Mouse (Mus musculus) brown adipose tissue, adult 24 weeks (tissue): Measurements from ENCODE around the gene Scamp2. TPM values are rescaled to one million over a fixed set of nuclear protein-coding genes. Genes with fewer than 3 reads are reported as not detected.

ENCODE experiments used
- H3K27ac ChIP-seq: fragments of 200-500 bp; replicated peaks from 2 replicates; pipeline ENCODE4 v1.5.1; 2012; ENCODE audit warnings: low read depth, mild to moderate bottlenecking, low read length
- H3K4me1 ChIP-seq: fragments of 200-500 bp; 2 replicates; pipeline ENCODE4 v1.6.1; 2012; ENCODE audit warnings: low read length, mixed read lengths; ENCODE audit not compliant: control insufficient read depth, insufficient read depth, insufficient read length
- H3K4me3 ChIP-seq: fragments of 200-500 bp; 2 replicates; pipeline ENCODE4 v1.5.1; 2012; ENCODE audit warnings: low read depth, mild to moderate bottlenecking, low read length, moderate library complexity; ENCODE audit not compliant: insufficient read depth
- polyA plus RNA-seq: library from polyadenylated mRNA; stranded (reverse); fragments of >200 nt; gene quantifications from 2 replicates; pipeline ENCODE4 v1.2.4, GENCODE M21; 2012; ENCODE audit not compliant: missing spikeins, insufficient read depth, insufficient read length

Scamp2 gene
- polyA plus RNA-seq, result 17.1 and 17.8 TPM in 2 replicates

- H3K27ac ChIP-seq, result peak within 1 kb of the TSS; percentile 94
- H3K4me3 ChIP-seq, result peak within 1 kb of the TSS; percentile 96
- H3K4me1 ChIP-seq, result peaks cover 18% of the 10 kb centered on the region
Measured at GRCm38 (mm10) chr9:57560861-57561710, at the start of gene Scamp2. Gene Scamp2 (plus strand): TSS chr9:57560943.

- H3K4me3 ChIP-seq, result no peak overlapping the region
- H3K4me1 ChIP-seq, result no peaks in the 10 kb centered on the region
- H3K27ac ChIP-seq, result no peak overlapping the region
Measured at GRCm38 (mm10) chr9:57517113-57517512, 43.6 kb upstream of the Scamp2 start.

DNA sequence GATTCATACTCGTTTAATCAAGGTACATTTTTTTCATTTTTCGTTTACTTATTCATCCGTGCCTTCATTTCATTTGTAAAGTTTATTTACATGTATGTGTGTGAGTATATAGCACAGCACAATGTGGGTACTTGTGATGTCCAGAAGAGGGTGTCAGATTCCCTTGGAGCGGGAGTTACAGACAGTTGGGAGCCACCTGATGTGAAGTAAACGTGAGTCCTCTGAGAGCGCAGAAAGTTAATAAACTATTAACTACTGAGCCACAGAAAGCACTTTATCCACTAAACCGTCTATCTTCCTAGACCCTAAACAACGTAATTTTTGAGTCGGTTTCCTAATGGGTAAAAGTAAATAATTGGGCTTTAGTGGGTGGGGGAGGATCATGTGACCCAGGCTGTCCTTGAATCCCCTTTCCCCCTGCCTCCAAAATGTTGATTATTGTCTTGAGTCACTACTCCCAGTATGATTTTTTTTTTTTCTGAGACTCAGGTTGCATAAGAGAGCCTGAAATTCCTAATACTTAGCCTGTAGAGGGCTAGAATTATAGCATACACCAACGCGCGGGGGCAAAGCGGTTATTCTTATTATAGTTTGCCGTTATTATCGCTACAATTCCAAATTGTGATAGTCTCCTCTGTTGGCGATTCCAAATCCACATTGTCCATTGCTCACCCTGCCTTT lies 40.2 kb upstream of the Scamp2 start:
- H3K4me3 ChIP-seq, result peak overlapping the region; percentile 69
- peak overlapping the region; percentile 93 for H3K27ac ChIP-seq
- peaks cover 4% of the 10 kb centered on the region; the same call in 1 of the 2 replicates for H3K4me1 ChIP-seq

DNA sequence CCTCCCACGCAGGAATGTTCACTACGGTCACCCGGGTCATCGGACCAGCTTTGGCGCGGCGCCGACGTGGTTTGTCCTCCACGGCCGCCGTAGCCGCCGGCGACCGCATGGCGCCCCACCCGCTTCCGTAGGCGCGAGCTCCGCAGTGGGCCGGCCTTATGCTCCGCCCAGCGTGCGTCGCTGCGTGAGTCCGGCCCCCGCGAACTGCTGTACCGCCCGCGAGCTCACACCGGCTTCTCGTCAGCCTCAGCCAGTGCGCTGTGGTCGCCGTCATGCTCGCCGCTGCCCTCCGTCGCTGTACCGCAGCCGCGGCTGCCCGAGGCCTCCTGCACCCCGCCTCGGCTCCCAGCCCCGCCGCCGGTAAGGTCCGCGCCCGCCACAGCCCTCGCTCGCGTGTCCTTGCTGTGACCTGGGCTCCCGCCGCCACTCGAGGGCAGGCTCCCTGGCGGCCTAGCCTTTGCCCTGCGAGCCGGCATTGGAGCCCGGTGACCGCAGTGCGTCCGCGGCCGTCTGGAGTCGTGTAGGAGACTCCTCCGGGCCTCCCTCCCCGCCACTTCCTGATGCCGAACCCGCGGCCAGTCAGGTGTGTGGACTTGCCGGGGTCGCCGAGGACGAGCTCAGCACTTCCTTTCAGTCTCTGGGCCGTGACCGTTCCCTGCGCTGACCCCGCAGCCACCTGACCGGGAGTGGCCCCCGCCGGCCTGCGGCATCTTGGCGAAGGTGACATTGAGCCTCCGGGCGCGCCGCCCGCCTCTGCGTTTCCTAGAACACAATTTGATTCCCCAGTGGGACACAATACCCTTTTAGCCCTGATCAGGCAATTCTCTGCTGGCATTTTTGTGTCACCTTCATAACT lies 39.5 kb upstream of the Scamp2 start, which contains the start of gene Cox5a:
Gene Cox5a (plus strand): TSS at position 219 of the 856 bp plus-strand sequence.
- H3K4me3 ChIP-seq, result peak within 1 kb of the TSS; percentile 98
- peaks cover 4% of the 10 kb centered on the region; the same call in 1 of the 2 replicates for H3K4me1 ChIP-seq
- peak within 1 kb of the TSS; percentile 99 for H3K27ac ChIP-seq

- H3K4me3 ChIP-seq, result peak overlapping the region; percentile 98
- H3K27ac ChIP-seq, result peak overlapping the region; percentile 99
- H3K4me1 ChIP-seq, result peaks cover 7% of the 10 kb centered on the region
Measured at GRCm38 (mm10) chr9:57522114-57522860, 38.5 kb upstream of the Scamp2 start.

- Histone ChIP-seq H3K4me3 (peak overlapping the region; percentile 98), H3K27ac (no peak overlapping the region)
Measured at GRCm38 (mm10) chr9:57522861-57523246, 37.9 kb upstream of the Scamp2 start.

GRCm38 (mm10) chr9:57523754-57524153 lies 37.0 kb upstream of the Scamp2 start:
- H3K27ac ChIP-seq, result no peak overlapping the region
- no peak overlapping the region for H3K4me3 ChIP-seq
- peaks cover 7% of the 10 kb centered on the region for H3K4me1 ChIP-seq

More at GRCm38 (mm10) chr9:57522861-57523246, 37.9 kb upstream of the Scamp2 start:
- peaks cover 7% of the 10 kb centered on the region for H3K4me1 ChIP-seq

GRCm38 (mm10) chr9:57524439-57524838 lies 36.3 kb upstream of the Scamp2 start:
- H3K4me3 ChIP-seq, result peak overlapping the region; percentile 21
- H3K27ac ChIP-seq, result peak overlapping the region; percentile 12; the same call in 1 of the 2 replicates
- peaks cover 7% of the 10 kb centered on the region for H3K4me1 ChIP-seq

GRCm38 (mm10) chr9:57525516-57525915 lies 35.2 kb upstream of the Scamp2 start:
- H3K4me1 ChIP-seq, result peaks cover 7% of the 10 kb centered on the region
- H3K4me3 ChIP-seq, result no peak overlapping the region

DNA sequence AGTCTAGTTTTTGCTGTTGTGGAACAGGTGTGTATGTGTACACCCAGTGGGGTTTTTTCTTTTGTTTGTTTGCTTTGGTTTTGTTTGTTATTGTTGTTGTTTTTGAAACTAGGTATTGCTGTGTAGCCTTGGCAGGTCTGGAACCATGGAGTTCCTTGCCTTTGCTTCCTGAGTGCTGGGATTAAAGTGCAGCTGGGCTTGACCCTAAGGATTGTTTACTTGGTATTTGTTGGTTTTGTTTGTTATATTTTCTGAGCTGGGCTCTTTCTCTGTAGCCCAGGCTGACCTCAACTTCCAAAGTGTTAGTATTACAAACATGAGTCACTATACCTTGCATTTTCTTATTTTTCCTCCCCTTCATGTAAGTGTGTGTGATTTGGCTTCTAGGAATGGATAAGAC lies 34.3 kb upstream of the Scamp2 start:
- Histone ChIP-seq H3K27ac (no peak overlapping the region), H3K4me3 (no peak overlapping the region), H3K4me1 (peaks cover 7% of the 10 kb centered on the region)

More at GRCm38 (mm10) chr9:57525516-57525915, 35.2 kb upstream of the Scamp2 start:
- H3K27ac ChIP-seq, result no peak overlapping the region

DNA sequence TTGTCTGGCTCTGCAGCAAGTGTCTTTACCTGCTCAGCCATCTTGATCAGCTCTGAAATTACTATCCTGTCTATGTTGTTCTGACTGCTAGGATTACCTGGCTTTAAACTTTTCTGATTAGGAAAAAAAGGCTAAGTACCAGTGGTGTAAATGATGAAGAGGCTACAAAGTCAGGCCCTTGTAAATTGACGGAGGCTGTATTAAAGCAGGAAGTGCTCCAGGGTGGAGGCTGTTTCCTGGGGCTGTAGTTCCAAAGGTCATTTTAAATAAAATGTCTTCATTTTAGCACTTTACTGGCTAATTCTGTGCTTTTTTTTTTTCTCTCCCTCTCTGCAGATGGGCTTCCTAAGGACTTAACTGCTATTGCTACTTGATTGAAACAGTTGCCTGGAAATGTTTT lies 28.8 kb upstream of the Scamp2 start:
- H3K4me1 ChIP-seq, result peaks cover 11% of the 10 kb centered on the region
- H3K27ac ChIP-seq, result peak overlapping the region; percentile 94
- H3K4me3 ChIP-seq, result no peak overlapping the region

DNA sequence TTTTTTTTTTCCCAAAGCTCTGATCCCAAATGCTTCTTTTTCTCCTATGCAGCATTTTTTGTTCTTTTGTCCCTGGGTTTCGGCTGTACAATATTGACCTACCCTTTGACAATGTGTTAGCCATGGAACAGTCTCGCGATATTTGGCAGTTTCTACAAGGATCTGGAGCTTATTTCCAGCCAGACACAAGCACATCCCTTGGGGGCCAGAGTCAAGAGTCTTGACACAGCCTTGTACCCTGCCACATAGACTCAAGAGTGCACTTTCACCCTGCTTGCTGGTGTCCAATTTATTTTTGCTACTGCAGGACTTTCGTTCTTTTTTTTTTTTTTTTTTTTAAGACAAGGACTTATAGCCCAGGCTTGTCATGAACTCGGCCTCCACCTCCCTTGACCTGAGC lies 24.4 kb upstream of the Scamp2 start:
- H3K4me1 ChIP-seq, result peaks cover 11% of the 10 kb centered on the region; the same call in 1 of the 2 replicates

GRCm38 (mm10) chr9:57537044-57537727 lies 23.6 kb upstream of the Scamp2 start, which contains the start of gene Fam219b:
Gene Fam219b (plus strand): TSS chr9:57537528.
- peaks cover 8% of the 10 kb centered on the region; the same call in 1 of the 2 replicates for H3K4me1 ChIP-seq
- H3K27ac ChIP-seq, result peak within 1 kb of the TSS; percentile 92
- H3K4me3 ChIP-seq, result peak within 1 kb of the TSS; percentile 93

More for the DNA sequence above, 24.4 kb upstream of the Scamp2 start:
- H3K27ac ChIP-seq, result peak overlapping the region; percentile 92
- peak overlapping the region; percentile 93 for H3K4me3 ChIP-seq
